Mouse (Mus musculus) hindbrain, postnatal 0 days (tissue): ENCODE data around the gene Cyp2d11. TPM values are rescaled to one million over a fixed set of nuclear protein-coding genes. Genes with fewer than 3 reads are reported as not detected.
A peak's percentile ranks its signal among the peaks of the same experiment; 100 is the strongest.

Experiments used
- ATAC-seq: fragments of 200-750 bp; cut with Nextera tagmentation; 2 replicates; pipeline ENCODE4 v1.8.0; 2017; ENCODE audit warnings: mild to moderate bottlenecking, moderate TSS enrichment, moderate library complexity
- DNase-seq: peaks from one replicate; pipeline ENCODE4 v3.0.0-alpha.2; 2015; ENCODE audit warnings: low spot score
- H3K27ac ChIP-seq: fragments of 300-500 bp; sonication (generic); 2 replicates; pipeline ENCODE4 v1.5.1; 2014; ENCODE audit warnings: mild to moderate bottlenecking
- H3K27me3 ChIP-seq: fragments of 300-500 bp; sonication (generic); 2 replicates; pipeline ENCODE4 v1.6.1; 2014; ENCODE audit warnings: low read length, mixed read lengths; ENCODE audit not compliant: insufficient read depth
- H3K36me3 ChIP-seq: fragments of 300-500 bp; sonication (generic); 2 replicates; pipeline ENCODE4 v1.6.1; 2014; ENCODE audit warnings: low read length, mixed read lengths; ENCODE audit not compliant: insufficient read depth
- H3K4me1 ChIP-seq: fragments of 300-500 bp; sonication (generic); 2 replicates; pipeline ENCODE4 v1.6.1; 2014; ENCODE audit warnings: antibody characterized with exemption, low read length, mixed read lengths; ENCODE audit not compliant: insufficient read depth
- H3K4me2 ChIP-seq: fragments of 300-500 bp; sonication (generic); 2 replicates; pipeline ENCODE4 v1.6.1; 2014; ENCODE audit warnings: low read depth, mild to moderate bottlenecking, low read length, moderate library complexity, mixed read lengths
- H3K4me3 ChIP-seq: fragments of 300-500 bp; sonication (generic); 2 replicates; pipeline ENCODE4 v1.5.1; 2014; ENCODE audit warnings: low read length
- H3K9ac ChIP-seq: fragments of 300-500 bp; sonication (generic); replicated peaks from 2 replicates; pipeline ENCODE4 v1.6.1; 2014; ENCODE audit warnings: mild to moderate bottlenecking, low read length, moderate library complexity, mixed read lengths
- H3K9me3 ChIP-seq: fragments of 300-500 bp; sonication (generic); 2 replicates; pipeline ENCODE4 v1.6.1; 2016; ENCODE audit warnings: low read length, mixed read lengths
- CTCF ChIP-seq: IDR thresholded peaks from 2 replicates; pipeline ENCODE4 v1.5.1; 2016; ENCODE audit warnings: antibody characterized with exemption, control low read depth, low read depth
- WGBS: fragments of 180-500 bp; shearing (Covaris S2); extraction: QIAGEN DNeasy Blood & Tissue Kit; methylation state at CpG from one replicate; pipeline ENCODE4 v1.1.7; 2014; 5-methylcytosine and 5-hydroxymethylcytosine counted together
- polyA plus RNA-seq: library from polyadenylated mRNA; unstranded; fragments of >200 nt; fragmentation: Nextera tagmentation; extraction: Ambion mirVana; gene quantifications from 2 replicates; pipeline ENCODE4 v1.2.1, GENCODE M21; 2015
- total RNA-seq: library from RNA; depleted of rRNA; stranded (reverse); fragments of >200 nt; gene quantifications from 2 replicates; pipeline ENCODE4 v1.2.3, GENCODE M21; 2014

Cyp2d11 gene
- total and polyA plus RNA-seq, 2 experiments from 2014 or later = not detected

GRCm38 (mm10) chr15:82351480-82351879 is 42.3 kb downstream of the Cyp2d11 start:
- Histone ChIP-seq H3K36me3 (peaks cover 28% of the 10 kb centered on the region), H3K9me3 (no peaks in the 10 kb centered on the region), H3K4me1 (peaks cover 19% of the 10 kb centered on the region), H3K27ac (no peak overlapping the region), H3K9ac (no peak overlapping the region), H3K4me2 (no peak overlapping the region), H3K27me3 (no peaks in the 10 kb centered on the region), H3K4me3 (no peak overlapping the region)
- 97% methylated on average over 3 of the region's 3 CpGs for WGBS
- ATAC-seq = no peak
- TF ChIP-seq CTCF = no peak
- no peak for DNase-seq

GRCm38 (mm10) chr15:82350349-82350748 is 43.5 kb downstream of the Cyp2d11 start:
- H3K9me3 ChIP-seq = no peaks in the 10 kb centered on the region
- H3K27me3 ChIP-seq = no peaks in the 10 kb centered on the region
- H3K4me1 ChIP-seq = peaks cover 19% of the 10 kb centered on the region
- ATAC-seq (no peak), DNase-seq (no peak)
- H3K27ac ChIP-seq = no peak overlapping the region
- no peak overlapping the region for H3K9ac ChIP-seq
- no peak for TF ChIP-seq CTCF
- H3K36me3 ChIP-seq = peaks cover 28% of the 10 kb centered on the region
- no peak overlapping the region for H3K4me3 ChIP-seq
- no peak overlapping the region for H3K4me2 ChIP-seq
- 89% methylated on average over 4 of the region's 4 CpGs for WGBS

GRCm38 (mm10) chr15:82348999-82349341 is 44.9 kb downstream of the Cyp2d11 start:
- H3K27me3 ChIP-seq = no peaks in the 10 kb centered on the region
- no peaks in the 10 kb centered on the region for H3K9me3 ChIP-seq
- H3K4me1 ChIP-seq = peaks cover 16% of the 10 kb centered on the region
- no peak for TF ChIP-seq CTCF
- H3K9ac ChIP-seq = no peak overlapping the region
- no peak overlapping the region for H3K4me2 ChIP-seq
- WGBS = 83% methylated on average over 2 of the region's 2 CpGs
- no peak for DNase-seq
- peaks cover 28% of the 10 kb centered on the region for H3K36me3 ChIP-seq
- no peak overlapping the region for H3K4me3 ChIP-seq
- no peak overlapping the region for H3K27ac ChIP-seq
- ATAC-seq = no peak

GRCm38 (mm10) chr15:82348258-82348998 is 45.4 kb downstream of the Cyp2d11 start:
- Histone ChIP-seq H3K9me3 (no peaks in the 10 kb centered on the region), H3K27ac (no peak overlapping the region), H3K4me3 (no peak overlapping the region), H3K27me3 (no peaks in the 10 kb centered on the region), H3K4me2 (no peak overlapping the region), H3K36me3 (peaks cover 28% of the 10 kb centered on the region), H3K9ac (no peak overlapping the region), H3K4me1 (peaks cover 16% of the 10 kb centered on the region)
- DNase-seq (no peak), ATAC-seq (no peak)
- TF ChIP-seq CTCF = no peak
- 87% methylated on average over 8 of the region's 8 CpGs for WGBS

- 95% methylated on average over 12 of the region's 12 CpGs for WGBS
- no peak overlapping the region for H3K4me3 ChIP-seq
- no peak overlapping the region for H3K9ac ChIP-seq
- H3K4me2 ChIP-seq = no peak overlapping the region
- TF ChIP-seq CTCF = no peak
- H3K27ac ChIP-seq = 0 out of 2 replicates have a peak overlapping the region, but pooled peaks have one; percentile 51
- DNase-seq = no peak
- H3K36me3 ChIP-seq = peaks cover 28% of the 10 kb centered on the region
- no peaks in the 10 kb centered on the region for H3K27me3 ChIP-seq
- ATAC-seq = no peak
- no peaks in the 10 kb centered on the region for H3K9me3 ChIP-seq
- H3K4me1 ChIP-seq = peaks cover 14% of the 10 kb centered on the region
Measured at GRCm38 (mm10) chr15:82347852-82348251, 46.0 kb downstream of the Cyp2d11 start.

- no peak for TF ChIP-seq CTCF
- peak overlapping the region; percentile 67 for H3K4me3 ChIP-seq
- 85% methylated on average over 4 of the region's 4 CpGs for WGBS
- DNase-seq (no peak), ATAC-seq (no peak)
- peaks cover 28% of the 10 kb centered on the region for H3K36me3 ChIP-seq
- H3K4me1 ChIP-seq = peaks cover 10% of the 10 kb centered on the region; the same call in 1 of the 2 replicates
- H3K9me3 ChIP-seq = no peaks in the 10 kb centered on the region
- no peaks in the 10 kb centered on the region for H3K27me3 ChIP-seq
- peak overlapping the region; percentile 51; the same call in 1 of the 2 replicates for H3K27ac ChIP-seq
- peak overlapping the region; percentile 81 for H3K4me2 ChIP-seq
- H3K9ac ChIP-seq = no peak overlapping the region; the same call in 1 of the 2 replicates
Measured at GRCm38 (mm10) chr15:82347303-82347676, 46.5 kb downstream of the Cyp2d11 start.
